Mouse (Mus musculus) CH12.LX (cell line): Measurements from ENCODE around the gene Fbxo22. TPM values are rescaled to one million over a fixed set of nuclear protein-coding genes. Genes with fewer than 3 reads are reported as not detected.

ENCODE experiments used
- DNase-seq: peaks from one replicate; pipeline ENCODE4 v3.0.0-alpha.2; 2013; ENCODE audit errors: extremely low read depth
- H3K27ac ChIP-seq: 2 replicates; pipeline ENCODE4 v1.5.1; 2012; ENCODE audit warnings: low read depth, mild to moderate bottlenecking, control low read depth, moderate library complexity; ENCODE audit not compliant: insufficient read depth
- H3K27me3 ChIP-seq: replicated peaks from 2 replicates; pipeline ENCODE3; 2012; ENCODE audit warnings: inconsistent platforms
- H3K36me3 ChIP-seq, 2 experiments: replicated peaks in 1 of 2; 2 replicates each; pipeline versions ENCODE3 to v1.6.1; 2012; ENCODE audit warnings: inconsistent platforms in 1 of 2, low read length in 1 of 2, mild to moderate bottlenecking in 1 of 2, mixed read lengths in 1 of 2, moderate library complexity in 1 of 2; ENCODE audit not compliant: control insufficient read depth in 1 of 2, insufficient read depth in 1 of 2
- H3K4me1 ChIP-seq, 2 experiments: 2 replicates each; pipeline ENCODE4 v1.6.1; 2012; ENCODE audit warnings: inconsistent platforms in 1 of 2, moderate library complexity in 1 of 2; ENCODE audit not compliant: insufficient read depth in 2 of 2, control insufficient read depth in 1 of 2
- H3K4me2 ChIP-seq: 2 replicates; pipeline ENCODE4 v1.6.1; 2012; ENCODE audit warnings: low read depth, mild to moderate bottlenecking, control low read depth; ENCODE audit not compliant: poor library complexity, insufficient read depth, severe bottlenecking
- H3K4me3 ChIP-seq, 3 experiments: fragments of 150-350 bp in 1 of 3; sonication (generic) in 1 of 3; replicated peaks in 1 of 3; 2 replicates each; pipeline versions ENCODE3 to v1.5.1; 2011 to 2012; ENCODE audit warnings: low read depth in 2 of 3, low read length in 2 of 3, mild to moderate bottlenecking in 2 of 3, moderate library complexity in 2 of 3, control low read depth in 1 of 3, improper control_type of control experiment in 1 of 3, inconsistent platforms in 1 of 3, mixed read lengths in 1 of 3; ENCODE audit not compliant: poor library complexity in 1 of 3
- H3K79me2 ChIP-seq: replicated peaks from 2 replicates; pipeline ENCODE4 v1.6.1; 2012; ENCODE audit warnings: mild to moderate bottlenecking, moderate library complexity; ENCODE audit not compliant: control insufficient read depth, poor library complexity, insufficient read depth, severe bottlenecking; ENCODE audit errors: extremely low read depth
- H3K9ac ChIP-seq: 2 replicates; pipeline ENCODE4 v1.6.1; 2012; ENCODE audit warnings: low read depth, mild to moderate bottlenecking, control low read depth, moderate library complexity; ENCODE audit not compliant: insufficient read depth
- H3K9me3 ChIP-seq: replicated peaks from 2 replicates; pipeline ENCODE3; 2012; ENCODE audit warnings: low read length, inconsistent platforms, mixed read lengths
- BHLHE40 ChIP-seq: IDR thresholded peaks from 2 replicates; pipeline ENCODE4 v1.6.1; 2011; ENCODE audit warnings: mild to moderate bottlenecking, low read depth, low read length, improper control_type of control experiment
- CHD1 ChIP-seq: IDR thresholded peaks from 2 replicates; pipeline ENCODE4 v1.6.1; 2012; ENCODE audit warnings: low read depth, low read length, improper control_type of control experiment, inconsistent platforms
- CHD2 ChIP-seq: IDR thresholded peaks from 2 replicates; pipeline ENCODE4 v1.6.1; 2011; ENCODE audit warnings: low read length, improper control_type of control experiment
- CTCF ChIP-seq, 2 experiments: IDR thresholded peaks in 1 of 2; conservative IDR thresholded peaks in 1 of 2; 2 replicates each; pipeline ENCODE4 v1.5.1; 2011 to 2012; ENCODE audit warnings: low read depth in 2 of 2, low read length in 2 of 2, improper control_type of control experiment in 1 of 2, inconsistent platforms in 1 of 2, mild to moderate bottlenecking in 1 of 2, moderate library complexity in 1 of 2
- E2F4 ChIP-seq: IDR thresholded peaks from 2 replicates; pipeline ENCODE4 v1.6.1; 2011; ENCODE audit warnings: low read depth, low read length, improper control_type of control experiment; ENCODE audit not compliant: insufficient replicate concordance
- ELF1 ChIP-seq: IDR thresholded peaks from 2 replicates; pipeline ENCODE4 v1.6.1; 2014; ENCODE audit warnings: low read depth, mild to moderate bottlenecking, inconsistent platforms, low read length, improper control_type of control experiment
- HCFC1 ChIP-seq: IDR thresholded peaks from 2 replicates; pipeline ENCODE4 v1.6.1; 2012; ENCODE audit warnings: low read depth, mild to moderate bottlenecking, inconsistent platforms, low read length, improper control_type of control experiment
- JUN ChIP-seq: IDR thresholded peaks from 2 replicates; pipeline ENCODE4 v1.6.1; 2011; ENCODE audit warnings: low read depth, mild to moderate bottlenecking, low read length, improper control_type of control experiment, moderate library complexity; ENCODE audit not compliant: insufficient read depth
- JUND ChIP-seq: conservative IDR thresholded peaks from 2 replicates; pipeline ENCODE4 v1.6.1; 2011; ENCODE audit warnings: low read depth, low read length, improper control_type of control experiment
- KAT2A ChIP-seq: IDR thresholded peaks from 2 replicates; pipeline ENCODE4 v1.6.1; 2012; ENCODE audit warnings: low read length, improper control_type of control experiment, inconsistent platforms; ENCODE audit not compliant: insufficient replicate concordance
- MAFK ChIP-seq: IDR thresholded peaks from 2 replicates; pipeline ENCODE4 v1.6.1; 2011; ENCODE audit warnings: low read length, improper control_type of control experiment; ENCODE audit not compliant: insufficient replicate concordance
- MAX ChIP-seq: IDR thresholded peaks from 2 replicates; pipeline ENCODE4 v1.6.1; 2011; ENCODE audit warnings: low read length, improper control_type of control experiment
- MAZ ChIP-seq: IDR thresholded peaks from 2 replicates; pipeline ENCODE4 v1.6.1; 2012; ENCODE audit warnings: low read depth, mild to moderate bottlenecking, inconsistent platforms, low read length, improper control_type of control experiment, moderate library complexity
- MYC ChIP-seq: IDR thresholded peaks from 2 replicates; pipeline ENCODE4 v1.6.1; 2011; ENCODE audit warnings: low read depth, mild to moderate bottlenecking, improper control_type of control experiment, low read length
- NELFE ChIP-seq: IDR thresholded peaks from 2 replicates; pipeline ENCODE4 v1.6.1; 2011; ENCODE audit warnings: low read depth, low read length, improper control_type of control experiment
- PAX5 ChIP-seq: IDR thresholded peaks from 2 replicates; pipeline ENCODE4 v1.6.1; 2012; ENCODE audit warnings: low read length, inconsistent platforms, mixed read lengths
- POLR2A ChIP-seq: IDR thresholded peaks from 2 replicates; pipeline ENCODE4 v1.6.1; 2011; ENCODE audit warnings: low read depth, mild to moderate bottlenecking, improper control_type of control experiment, low read length
- RCOR1 ChIP-seq: conservative IDR thresholded peaks from 2 replicates; pipeline ENCODE4 v1.6.1; 2012; ENCODE audit warnings: low read depth, mild to moderate bottlenecking, inconsistent platforms, low read length, improper control_type of control experiment
- SIN3A ChIP-seq: IDR thresholded peaks from 2 replicates; pipeline ENCODE4 v1.6.1; 2012; ENCODE audit warnings: low read length, improper control_type of control experiment, inconsistent platforms
- TBP ChIP-seq: conservative IDR thresholded peaks from 2 replicates; pipeline ENCODE4 v1.6.1; 2011; ENCODE audit warnings: low read depth, low read length, improper control_type of control experiment
- TCF12 ChIP-seq: IDR thresholded peaks from 2 replicates; pipeline ENCODE4 v1.6.1; 2014; ENCODE audit warnings: low read depth, mild to moderate bottlenecking, inconsistent platforms, low read length, improper control_type of control experiment
- USF1 ChIP-seq: IDR thresholded peaks from 2 replicates; pipeline ENCODE4 v1.6.1; 2014; ENCODE audit warnings: low read depth, mild to moderate bottlenecking, inconsistent platforms, low read length, improper control_type of control experiment
- USF2 ChIP-seq: conservative IDR thresholded peaks from 2 replicates; pipeline ENCODE4 v1.6.1; 2011; ENCODE audit warnings: low read depth, low read length, improper control_type of control experiment
- ZC3H11A ChIP-seq: IDR thresholded peaks from 2 replicates; pipeline ENCODE4 v1.6.1; 2012; ENCODE audit warnings: low read depth, mild to moderate bottlenecking, inconsistent platforms, low read length, improper control_type of control experiment
- ZKSCAN1 ChIP-seq: IDR thresholded peaks from 2 replicates; pipeline ENCODE4 v1.6.1; 2012; ENCODE audit warnings: low read depth, inconsistent platforms, low read length, improper control_type of control experiment, borderline replicate concordance
- ZMIZ1 ChIP-seq: IDR thresholded peaks from 2 replicates; pipeline ENCODE4 v1.6.1; 2012; ENCODE audit warnings: low read depth, mild to moderate bottlenecking, inconsistent platforms, low read length, improper control_type of control experiment
- ZNF384 ChIP-seq: IDR thresholded peaks from 2 replicates; pipeline ENCODE4 v1.6.1; 2012; ENCODE audit warnings: low read depth, low read length, improper control_type of control experiment, inconsistent platforms
- dilution Hi-C: fragments of 300-500 bp; cut with MboI; formaldehyde crosslinking; loops from 2 replicates; pipeline ENCODE4 v1.14.3; 2020; ENCODE audit warnings: low sequenced_read_pairs; ENCODE audit not compliant: extremely low pct_unique_long_range_greater_than_20kb, extremely low pct_ligation_motif_present
- in situ Hi-C: fragments of 300-500 bp; cut with MboI; formaldehyde crosslinking; loops from 3 replicates; pipeline ENCODE4 v1.14.3; 2019; ENCODE audit warnings: low sequenced_read_pairs, low pct_ligation_motif_present, low pct_unique_long_range_greater_than_20kb, mixed read lengths
- polyA plus RNA-seq: library from polyadenylated mRNA; unstranded; fragments of >175 nt; gene quantifications from 2 replicates; pipeline ENCODE4 v1.2.1, GENCODE M21; 2012; ENCODE audit warnings: low read depth; ENCODE audit not compliant: insufficient read length
- total RNA-seq, 2 experiments: library from RNA; depleted of rRNA; stranded (reverse); fragments of 300-350 nt in 1 of 2; fragments of >200 nt in 1 of 2; gene quantifications; 2 replicates each; pipeline ENCODE4 v1.2.3; 2012 to 2014

Gene Fbxo22
- total and polyA plus RNA-seq, 3 experiments: 21.4 to 41.8 (median 38.5) TPM

- dilution Hi-C loops: no loop called here
These were observed 6.3 kb downstream of the Fbxo22 start for GRCm38 (mm10) chr9:55215056-55215455.

GRCm38 (mm10) chr9:55215648-55216047 is 6.9 kb downstream of the Fbxo22 start:
- TF ChIP-seq JUN (no peak), MAZ (no peak), CTCF (conservative IDR thresholded peaks at IDR 0.05 in 1 of 2, IDR thresholded peaks at IDR 0.05 in 1 of 2; ENCODE audit: low read depth in 2 of 2, low read length in 2 of 2) (no peak), SIN3A (no peak), E2F4 (no peak), JUND (no peak), ZC3H11A (no peak), NELFE (no peak), PAX5 (no peak), ZNF384 (no peak), CHD2 (no peak), ZMIZ1 (no peak), RCOR1 (no peak), POLR2A (no peak)
- no peaks in the 10 kb centered on the region for H3K9me3 ChIP-seq
- no peaks in the 10 kb centered on the region for H3K27me3 ChIP-seq
- H3K36me3 ChIP-seq: peaks cover 72 to 91% of the 10 kb centered on the region in 2 experiments
- no peak overlapping the region for H3K4me2 ChIP-seq
- no peak overlapping the region for H3K9ac ChIP-seq
- DNase-seq: no peak
- H3K4me1 ChIP-seq: peaks cover 3 to 19% of the 10 kb centered on the region in 2 experiments; a peak in 2 of 4 replicates
- dilution Hi-C loops (no loop called here), in situ Hi-C loops (no loop called here)
- H3K4me3 ChIP-seq: no peak overlapping the region
- no peak overlapping the region for H3K27ac ChIP-seq
- peaks cover 8% of the 10 kb centered on the region for H3K79me2 ChIP-seq

More at GRCm38 (mm10) chr9:55215056-55215455, 6.3 kb downstream of the Fbxo22 start:
- no peak overlapping the region for H3K9ac ChIP-seq
- TF ChIP-seq KAT2A (no peak), CHD1 (no peak)
- no peaks in the 10 kb centered on the region for H3K27me3 ChIP-seq
- H3K4me3 ChIP-seq: no peak overlapping the region
- peaks cover 66 to 86% of the 10 kb centered on the region in 2 experiments for H3K36me3 ChIP-seq
- DNase-seq: no peak
- peaks cover 3 to 25% of the 10 kb centered on the region in 2 experiments; a peak in 3 of 4 replicates for H3K4me1 ChIP-seq
- no peak overlapping the region for H3K27ac ChIP-seq
- no peaks in the 10 kb centered on the region for H3K9me3 ChIP-seq
- in situ Hi-C loops: no loop called here
- peaks cover 8% of the 10 kb centered on the region for H3K79me2 ChIP-seq
- no peak overlapping the region for H3K4me2 ChIP-seq

GRCm38 (mm10) chr9:55216078-55216477 is 7.4 kb downstream of the Fbxo22 start:
- Histone ChIP-seq H3K4me3 (no peak overlapping the region), H3K4me1 (peaks cover 3 to 16% of the 10 kb centered on the region in 2 experiments; a peak in 2 of 4 replicates), H3K27me3 (no peaks in the 10 kb centered on the region), H3K9ac (no peak overlapping the region), H3K9me3 (no peaks in the 10 kb centered on the region), H3K4me2 (no peak overlapping the region), H3K79me2 (peaks cover 6% of the 10 kb centered on the region), H3K36me3 (peaks cover 75 to 92% of the 10 kb centered on the region in 2 experiments), H3K27ac (no peak overlapping the region)
- in situ Hi-C loops (no loop called here), dilution Hi-C loops (no loop called here)
- DNase-seq: no peak
- TF ChIP-seq MYC (no peak), TCF12 (no peak), E2F4 (no peak), NELFE (no peak), MAX (no peak), USF1 (no peak), MAZ (no peak), ZKSCAN1 (no peak), KAT2A (no peak), ELF1 (no peak), TBP (no peak), CTCF (conservative IDR thresholded peaks at IDR 0.05 in 1 of 2, IDR thresholded peaks at IDR 0.05 in 1 of 2; ENCODE audit: low read depth in 2 of 2, low read length in 2 of 2) (no peak), HCFC1 (no peak), USF2 (no peak), BHLHE40 (no peak), MAFK (no peak)
